Mouse (Mus musculus) 3T3-L1 (cell line): Measurements from ENCODE around the gene Zfp219.

Source experiments
- DNase-seq: peaks from one replicate; pipeline ENCODE4 v3.0.0-alpha.2; 2015; ENCODE audit warnings: low read depth, low spot score

Zfp219 gene

GRCm38 (mm10) chr14:52003981-52004495, 16.5 kb downstream of the Zfp219 start:
- DNase-seq, result peak; percentile 62

- no peak for DNase-seq
These were observed 23.1 kb downstream of the Zfp219 start for GRCm38 (mm10) chr14:51997483-51997882.

- no peak for DNase-seq
These were observed 23.7 kb downstream of the Zfp219 start for GRCm38 (mm10) chr14:51996866-51997265.

GRCm38 (mm10) chr14:51996231-51996841, 24.2 kb downstream of the Zfp219 start:
- DNase-seq, result peak; percentile 55

- no peak for DNase-seq
These were observed 25.2 kb downstream of the Zfp219 start for GRCm38 (mm10) chr14:51995219-51995871.

- DNase-seq, result no peak
These were observed 26.1 kb downstream of the Zfp219 start for GRCm38 (mm10) chr14:51994453-51994852.

GRCm38 (mm10) chr14:51989461-51989970, 31.0 kb downstream of the Zfp219 start:
- DNase-seq, result peak; percentile 0

- peak; percentile 1 for DNase-seq
These were observed 31.8 kb downstream of the Zfp219 start for GRCm38 (mm10) chr14:51988731-51989130.

GRCm38 (mm10) chr14:51987177-51987576, 33.4 kb downstream of the Zfp219 start:
- peak; percentile 88 for DNase-seq

- no peak for DNase-seq
These were observed 34.4 kb downstream of the Zfp219 start for GRCm38 (mm10) chr14:51986153-51986505.

- DNase-seq, result peak; percentile 95
These were observed 35.0 kb downstream of the Zfp219 start for GRCm38 (mm10) chr14:51985301-51986152.

GRCm38 (mm10) chr14:51984247-51985231, 36.0 kb downstream of the Zfp219 start, which contains the start of gene Arhgef40:
TSS of gene Arhgef40 (plus strand) at chr14:51984719.
- DNase-seq, result peak; percentile 72

- DNase-seq, result peak; percentile 22
These were observed 36.7 kb downstream of the Zfp219 start for GRCm38 (mm10) chr14:51983855-51984246.

- DNase-seq, result peak; percentile 68
These were observed 37.3 kb downstream of the Zfp219 start for GRCm38 (mm10) chr14:51983251-51983650.

GRCm38 (mm10) chr14:51979252-51979651, 41.3 kb downstream of the Zfp219 start:
- no peak for DNase-seq

- DNase-seq, result no peak
These were observed 53.1 kb downstream of the Zfp219 start for GRCm38 (mm10) chr14:51967400-51967799.

GRCm38 (mm10) chr14:51960316-51960715, 60.2 kb downstream of the Zfp219 start:
- peak; percentile 82 for DNase-seq
